Mouse (Mus musculus): ENCODE measurements around the gene Nucb1. TPM values are rescaled to one million over a fixed set of nuclear protein-coding genes. Genes with fewer than 3 reads are reported as not detected.

Gene Nucb1
- polyA plus RNA-seq, 1 experiment from 2014 or later = 266 TPM

DNA sequence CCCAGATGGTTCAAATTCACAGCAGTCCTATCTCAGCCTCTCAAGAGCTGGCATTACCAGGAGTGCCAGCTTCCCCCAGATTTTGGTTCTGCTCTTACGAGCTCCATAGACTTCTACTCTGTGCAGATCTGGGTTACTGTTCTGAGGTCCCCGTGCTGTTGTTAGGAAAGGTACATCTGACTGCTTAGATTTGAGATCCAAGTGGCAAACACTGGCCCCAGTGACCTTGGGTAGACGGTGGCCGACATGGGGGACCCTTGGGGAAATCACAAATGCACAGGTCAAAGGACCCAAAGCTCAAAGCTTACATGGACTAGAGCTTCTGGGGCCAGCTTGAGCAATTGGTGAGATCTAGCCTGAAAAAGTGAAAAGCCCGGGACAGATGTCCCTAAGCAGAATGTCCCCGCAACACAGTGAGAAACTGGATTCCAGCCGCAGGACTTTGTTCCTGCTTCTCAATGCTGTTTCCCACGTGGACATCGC lies 53.4 kb downstream of the Nucb1 start:
- Histone ChIP-seq H3K27me3 (ENCODE audit: control insufficient read depth, insufficient read depth, low read depth, low read length) (no peaks in the 10 kb centered on the region), H3K36me3 (ENCODE audit: control insufficient read depth, insufficient read depth, low read length) (peaks cover 38% of the 10 kb centered on the region), H3K9ac (ENCODE audit: low read length) (peak overlapping the region; percentile 40), H3K4me2 (ENCODE audit: low read depth, low read length) (peak overlapping the region; percentile 71; the same call in 1 of the 2 replicates), H3K9me3 (ENCODE audit: control insufficient read depth, low read length) (no peaks in the 10 kb centered on the region), H3K4me3 (ENCODE audit: low read length) (peak overlapping the region; percentile 68; the same call in 1 of the 2 replicates), H3K27ac (ENCODE audit: low read length) (peak overlapping the region; percentile 33), H3K4me1 (replicated peaks; ENCODE audit: control insufficient read depth, insufficient read depth, low read length) (peaks cover 33% of the 10 kb centered on the region)
- no peak for ATAC-seq (ENCODE audit: low read depth)
- WGBS = 28% methylated on average over 9 of the region's 9 CpGs

DNA sequence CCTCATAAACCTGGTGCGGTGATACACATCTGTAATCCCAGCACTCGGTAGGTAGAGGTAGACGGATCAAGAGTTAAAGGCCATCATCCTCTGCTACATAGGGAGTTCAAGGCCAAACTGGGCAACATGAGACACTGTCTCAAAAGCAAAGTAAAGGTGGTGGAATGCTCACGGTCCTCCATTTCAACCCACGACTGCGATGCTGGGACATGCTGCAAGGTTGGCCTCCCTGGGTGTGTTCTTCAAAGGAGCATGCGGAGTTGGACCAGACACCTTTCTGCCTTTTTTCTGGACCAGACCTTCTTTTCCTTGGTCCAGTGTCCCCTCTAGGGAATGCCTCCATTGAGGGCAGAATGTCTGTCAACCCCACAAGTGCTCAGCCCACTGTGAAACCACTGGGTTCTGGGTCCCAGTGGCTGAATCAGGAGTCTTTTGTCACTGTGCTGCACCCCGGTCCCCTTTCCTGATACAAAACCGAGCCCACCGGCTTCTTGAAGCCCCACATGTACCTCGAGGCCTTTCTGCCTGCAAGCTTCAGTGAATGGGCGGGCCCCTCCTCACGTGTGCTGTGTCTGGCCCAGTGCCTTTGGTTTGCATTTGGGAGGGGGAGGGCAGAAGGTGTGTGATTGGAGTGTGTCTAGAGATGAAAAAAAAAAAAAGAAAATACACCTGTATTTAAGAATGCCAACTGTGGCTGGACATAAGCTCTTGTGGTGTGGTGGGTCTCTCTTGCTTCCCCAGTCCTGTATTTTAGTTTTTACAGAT lies 54.1 kb downstream of the Nucb1 start:
- H3K4me2 ChIP-seq (ENCODE audit: low read depth, low read length) = no peak overlapping the region
- H3K9me3 ChIP-seq (ENCODE audit: control insufficient read depth, low read length) = no peaks in the 10 kb centered on the region
- H3K4me3 ChIP-seq (ENCODE audit: low read length) = no peak overlapping the region
- no peak for ATAC-seq (ENCODE audit: low read depth)
- no peaks in the 10 kb centered on the region for H3K27me3 ChIP-seq (ENCODE audit: control insufficient read depth, insufficient read depth, low read depth, low read length)
- 69% methylated on average over 13 of the region's 13 CpGs for WGBS
- no peak overlapping the region for H3K9ac ChIP-seq (ENCODE audit: low read length)
- peaks cover 32% of the 10 kb centered on the region for H3K4me1 ChIP-seq (replicated peaks; ENCODE audit: control insufficient read depth, insufficient read depth, low read length)
- H3K27ac ChIP-seq (ENCODE audit: low read length) = no peak overlapping the region
- H3K36me3 ChIP-seq (ENCODE audit: control insufficient read depth, insufficient read depth, low read length) = peaks cover 37% of the 10 kb centered on the region

DNA sequence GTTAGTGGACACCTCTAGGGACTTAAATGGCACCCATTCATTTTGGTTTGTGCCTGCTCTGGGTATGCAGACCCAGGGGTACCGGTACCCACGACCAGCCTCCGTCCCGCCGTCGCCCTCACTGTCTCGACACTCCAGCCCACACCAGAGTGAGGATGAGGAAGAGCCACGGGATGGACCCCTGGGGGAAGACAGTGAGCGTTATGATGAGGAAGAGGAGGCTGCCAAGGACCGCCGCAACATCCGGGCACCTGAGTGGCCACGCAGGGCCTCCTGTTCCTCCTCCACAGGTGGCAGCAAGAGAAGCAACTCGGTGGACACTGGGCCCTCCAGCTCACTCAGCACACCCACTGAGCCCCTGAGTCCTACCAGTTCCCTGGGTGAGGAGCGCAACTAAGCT lies 55.2 kb downstream of the Nucb1 start:
- Histone ChIP-seq H3K27ac (ENCODE audit: low read length) (no peak overlapping the region), H3K27me3 (ENCODE audit: control insufficient read depth, insufficient read depth, low read depth, low read length) (no peaks in the 10 kb centered on the region), H3K4me3 (ENCODE audit: low read length) (no peak overlapping the region), H3K36me3 (ENCODE audit: control insufficient read depth, insufficient read depth, low read length) (peaks cover 39% of the 10 kb centered on the region), H3K9ac (ENCODE audit: low read length) (no peak overlapping the region), H3K4me2 (ENCODE audit: low read depth, low read length) (no peak overlapping the region), H3K4me1 (replicated peaks; ENCODE audit: control insufficient read depth, insufficient read depth, low read length) (peaks cover 20% of the 10 kb centered on the region), H3K9me3 (ENCODE audit: control insufficient read depth, low read length) (no peaks in the 10 kb centered on the region)
- ATAC-seq (ENCODE audit: low read depth) = no peak
- 85% methylated on average over 15 of the region's 15 CpGs for WGBS

DNA sequence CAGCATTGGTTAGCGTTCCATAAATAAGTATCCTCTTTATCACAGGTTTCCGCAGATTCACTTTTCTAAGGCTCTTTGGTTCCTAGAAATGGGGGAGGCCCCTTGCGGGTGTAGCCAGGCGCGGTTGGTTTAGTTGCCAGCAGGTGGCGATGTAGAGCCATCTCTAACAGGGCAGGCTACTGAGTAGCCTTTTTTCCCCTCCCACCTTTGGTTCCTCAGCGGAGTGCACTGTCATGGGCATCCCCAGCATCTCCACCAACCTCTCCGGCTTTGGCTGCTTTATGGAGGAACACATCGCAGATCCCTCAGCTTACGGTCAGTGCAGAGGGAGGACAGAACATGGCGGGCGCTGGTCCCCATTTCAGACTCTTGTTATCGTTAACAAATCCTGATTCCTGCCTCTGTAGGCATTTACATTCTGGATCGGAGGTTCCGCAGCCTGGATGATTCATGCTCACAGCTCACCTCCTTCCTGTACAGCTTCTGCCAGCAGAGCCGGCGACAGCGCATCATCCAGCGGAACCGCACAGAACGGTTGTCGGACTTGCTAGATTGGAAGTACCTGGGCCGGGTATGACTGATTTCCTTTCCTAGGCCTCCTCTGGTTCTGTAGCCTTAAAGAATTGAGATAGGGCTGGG lies 58.7 kb downstream of the Nucb1 start:
- Histone ChIP-seq H3K4me3 (ENCODE audit: low read length) (no peak overlapping the region), H3K27ac (ENCODE audit: low read length) (no peak overlapping the region), H3K9ac (ENCODE audit: low read length) (no peak overlapping the region), H3K27me3 (ENCODE audit: control insufficient read depth, insufficient read depth, low read depth, low read length) (no peaks in the 10 kb centered on the region), H3K9me3 (ENCODE audit: control insufficient read depth, low read length) (no peaks in the 10 kb centered on the region), H3K4me1 (replicated peaks; ENCODE audit: control insufficient read depth, insufficient read depth, low read length) (peaks cover under 1% of the 10 kb centered on the region; the same call in 1 of the 2 replicates), H3K4me2 (ENCODE audit: low read depth, low read length) (no peak overlapping the region), H3K36me3 (ENCODE audit: control insufficient read depth, insufficient read depth, low read length) (peaks cover 38% of the 10 kb centered on the region)
- WGBS = 53% methylated on average over 23 of the region's 23 CpGs
- ATAC-seq (ENCODE audit: low read depth) = peak; percentile 77

DNA sequence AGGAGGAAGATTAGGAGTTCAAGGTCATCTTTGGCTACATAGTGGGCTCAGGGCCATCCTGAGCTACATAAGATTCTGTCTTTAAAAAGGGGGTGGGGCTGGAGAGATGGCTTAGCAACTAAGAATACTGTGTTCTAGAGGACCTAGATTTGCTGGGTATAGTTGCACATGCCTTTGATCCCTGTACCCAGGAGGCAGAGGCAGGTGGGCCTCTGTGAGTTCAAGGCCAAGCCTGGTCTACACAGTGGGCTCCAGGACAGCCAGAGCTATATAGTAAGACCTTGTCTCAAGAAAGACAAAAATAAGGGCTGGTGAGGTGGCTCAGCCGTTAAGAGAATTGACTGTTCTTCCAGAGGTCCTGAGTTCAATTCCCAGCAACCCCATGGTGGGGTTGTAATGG lies 60.2 kb downstream of the Nucb1 start:
- no peaks in the 10 kb centered on the region for H3K9me3 ChIP-seq (ENCODE audit: control insufficient read depth, low read length)
- ATAC-seq (ENCODE audit: low read depth) = no peak
- no peaks in the 10 kb centered on the region for H3K27me3 ChIP-seq (ENCODE audit: control insufficient read depth, insufficient read depth, low read depth, low read length)
- WGBS = 83% methylated on average over 1 of the region's 1 CpGs
- peaks cover 40% of the 10 kb centered on the region for H3K36me3 ChIP-seq (ENCODE audit: control insufficient read depth, insufficient read depth, low read length)
- H3K9ac ChIP-seq (ENCODE audit: low read length) = no peak overlapping the region
- H3K4me2 ChIP-seq (ENCODE audit: low read depth, low read length) = no peak overlapping the region
- H3K4me1 ChIP-seq (replicated peaks; ENCODE audit: control insufficient read depth, insufficient read depth, low read length) = no peaks in the 10 kb centered on the region; the same call in 1 of the 2 replicates
- H3K27ac ChIP-seq (ENCODE audit: low read length) = no peak overlapping the region
- H3K4me3 ChIP-seq (ENCODE audit: low read length) = no peak overlapping the region

DNA sequence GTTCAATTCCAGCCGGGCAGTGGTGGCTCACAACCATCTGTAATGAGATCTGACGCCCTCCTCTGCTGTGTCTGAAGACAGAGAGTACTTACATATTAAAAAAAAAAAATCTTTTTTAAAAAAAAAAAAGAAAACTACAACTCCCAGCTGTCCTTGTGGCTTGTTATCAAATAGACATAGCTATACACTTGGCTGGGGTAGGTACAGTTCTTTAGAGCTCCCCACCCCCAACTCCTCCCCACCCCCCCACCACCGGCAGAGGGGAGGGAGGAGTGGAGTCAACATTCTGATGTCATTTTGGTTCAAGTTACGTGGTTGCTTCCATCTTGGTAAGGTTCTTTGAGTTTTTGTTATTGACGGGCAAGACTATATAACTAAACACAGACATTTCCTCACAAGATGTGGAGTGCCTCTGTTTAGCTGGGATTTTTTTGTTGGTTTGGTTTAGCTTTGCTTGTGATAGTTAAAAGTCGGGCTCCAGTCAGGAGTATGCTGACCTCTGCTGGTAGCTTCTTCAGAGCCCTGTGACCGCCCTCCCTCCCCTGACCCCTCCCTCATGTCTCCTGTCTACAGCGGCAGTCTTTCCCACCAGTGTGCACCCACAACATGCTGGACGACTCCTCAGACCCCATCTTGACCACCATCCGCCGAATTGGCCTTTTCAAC lies 62.7 kb downstream of the Nucb1 start:
- H3K27ac ChIP-seq (ENCODE audit: low read length) = no peak overlapping the region
- H3K9ac ChIP-seq (ENCODE audit: low read length) = no peak overlapping the region
- no peaks in the 10 kb centered on the region for H3K9me3 ChIP-seq (ENCODE audit: control insufficient read depth, low read length)
- peaks cover 44% of the 10 kb centered on the region for H3K36me3 ChIP-seq (ENCODE audit: control insufficient read depth, insufficient read depth, low read length)
- H3K4me1 ChIP-seq (replicated peaks; ENCODE audit: control insufficient read depth, insufficient read depth, low read length) = no peaks in the 10 kb centered on the region; the same call in 1 of the 2 replicates
- 30% methylated on average over 11 of the region's 11 CpGs for WGBS
- ATAC-seq (ENCODE audit: low read depth) = peak; percentile 41; the same call in 1 of the 2 replicates
- no peaks in the 10 kb centered on the region for H3K27me3 ChIP-seq (ENCODE audit: control insufficient read depth, insufficient read depth, low read depth, low read length)
- H3K4me2 ChIP-seq (ENCODE audit: low read depth, low read length) = no peak overlapping the region
- no peak overlapping the region for H3K4me3 ChIP-seq (ENCODE audit: low read length)

DNA sequence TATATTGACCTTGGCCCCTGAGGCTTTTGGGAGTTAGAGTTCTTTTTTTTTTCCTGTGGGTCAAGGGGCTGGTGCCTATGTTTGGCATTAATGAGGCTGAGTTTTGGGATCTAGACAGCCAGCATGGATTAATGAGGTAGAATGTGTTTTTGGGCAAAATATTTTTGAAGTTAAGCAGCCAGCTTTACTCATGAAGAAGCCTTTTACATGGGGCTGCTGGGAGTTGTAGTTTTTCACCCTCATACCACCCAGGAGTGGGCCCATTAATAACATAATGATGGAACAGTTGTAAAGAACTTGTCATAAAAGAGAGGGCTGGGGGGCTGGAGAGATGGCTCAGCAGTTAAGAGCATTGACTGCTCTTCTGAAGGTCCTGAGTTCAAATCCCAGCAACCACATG lies 63.6 kb downstream of the Nucb1 start:
- H3K36me3 ChIP-seq (ENCODE audit: control insufficient read depth, insufficient read depth, low read length) = peaks cover 39% of the 10 kb centered on the region
- H3K9me3 ChIP-seq (ENCODE audit: control insufficient read depth, low read length) = no peaks in the 10 kb centered on the region
- no peak for ATAC-seq (ENCODE audit: low read depth)
- H3K4me1 ChIP-seq (replicated peaks; ENCODE audit: control insufficient read depth, insufficient read depth, low read length) = no peaks in the 10 kb centered on the region; the same call in 1 of the 2 replicates
- no peak overlapping the region for H3K4me2 ChIP-seq (ENCODE audit: low read depth, low read length)
- H3K27ac ChIP-seq (ENCODE audit: low read length) = no peak overlapping the region
- no peaks in the 10 kb centered on the region for H3K27me3 ChIP-seq (ENCODE audit: control insufficient read depth, insufficient read depth, low read depth, low read length)
- H3K9ac ChIP-seq (ENCODE audit: low read length) = no peak overlapping the region
- H3K4me3 ChIP-seq (ENCODE audit: low read length) = no peak overlapping the region

DNA sequence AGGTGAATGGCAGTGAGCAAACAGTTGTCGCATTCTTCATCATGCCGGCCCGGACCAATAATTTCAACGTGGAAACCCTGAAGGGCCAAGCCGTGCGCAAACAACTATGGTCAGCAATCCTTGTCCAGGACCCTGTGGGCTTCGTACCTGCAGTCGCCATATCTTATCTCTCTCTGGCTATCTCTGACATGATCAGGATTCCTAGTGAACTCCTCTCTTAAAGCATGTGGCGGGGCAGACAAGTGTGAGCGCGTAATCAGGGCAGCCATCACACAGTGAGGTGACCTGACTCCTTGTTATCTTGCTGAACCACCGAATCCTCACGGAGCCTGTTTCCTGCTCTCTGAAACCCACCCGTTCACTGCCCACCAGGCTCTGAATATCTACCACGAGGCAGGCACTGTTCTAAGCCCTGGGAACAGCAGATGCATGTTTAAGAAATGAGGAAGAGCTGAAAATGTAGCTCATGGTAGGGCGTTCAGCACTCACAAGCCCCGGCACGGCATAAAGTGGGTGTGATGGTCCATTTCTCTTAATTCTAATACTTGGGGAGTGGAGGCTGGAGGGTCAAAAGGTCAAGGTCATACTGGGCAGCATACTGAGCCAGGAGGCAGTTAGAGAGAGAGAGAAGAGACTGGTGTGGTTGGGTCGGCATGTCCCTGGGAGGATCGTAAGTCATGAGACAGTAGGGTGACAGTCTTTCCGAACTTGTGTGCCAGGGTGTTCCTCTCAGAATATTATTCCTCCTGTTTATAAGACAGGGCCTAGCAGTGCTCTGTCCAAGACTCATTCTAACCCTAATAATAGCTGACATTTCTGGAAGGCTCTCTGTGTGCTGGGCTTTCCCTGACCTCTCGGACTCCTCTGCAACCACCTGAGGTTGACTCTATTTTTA lies 66.4 kb downstream of the Nucb1 start:
- Histone ChIP-seq H3K27ac (ENCODE audit: low read length) (no peak overlapping the region), H3K36me3 (ENCODE audit: control insufficient read depth, insufficient read depth, low read length) (peaks cover 43% of the 10 kb centered on the region), H3K27me3 (ENCODE audit: control insufficient read depth, insufficient read depth, low read depth, low read length) (no peaks in the 10 kb centered on the region), H3K9ac (ENCODE audit: low read length) (no peak overlapping the region), H3K4me2 (ENCODE audit: low read depth, low read length) (no peak overlapping the region), H3K9me3 (ENCODE audit: control insufficient read depth, low read length) (no peaks in the 10 kb centered on the region), H3K4me1 (replicated peaks; ENCODE audit: control insufficient read depth, insufficient read depth, low read length) (no peaks in the 10 kb centered on the region; the same call in 1 of the 2 replicates), H3K4me3 (ENCODE audit: low read length) (no peak overlapping the region)
- ATAC-seq (ENCODE audit: low read depth) = no peak
- WGBS = 67% methylated on average over 22 of the region's 22 CpGs

Data from lung, embryonic 16.5 days (tissue).